Mouse (Mus musculus) urinary bladder, postnatal 25 days (tissue): ENCODE data around the gene Ppme1.
A peak's percentile ranks its signal among the peaks of the same experiment; 100 is the strongest.

Source experiments
- DNase-seq: peaks from one replicate; pipeline ENCODE4 v3.0.0; 2022; ENCODE audit warnings: low spot score

Gene Ppme1

DNA sequence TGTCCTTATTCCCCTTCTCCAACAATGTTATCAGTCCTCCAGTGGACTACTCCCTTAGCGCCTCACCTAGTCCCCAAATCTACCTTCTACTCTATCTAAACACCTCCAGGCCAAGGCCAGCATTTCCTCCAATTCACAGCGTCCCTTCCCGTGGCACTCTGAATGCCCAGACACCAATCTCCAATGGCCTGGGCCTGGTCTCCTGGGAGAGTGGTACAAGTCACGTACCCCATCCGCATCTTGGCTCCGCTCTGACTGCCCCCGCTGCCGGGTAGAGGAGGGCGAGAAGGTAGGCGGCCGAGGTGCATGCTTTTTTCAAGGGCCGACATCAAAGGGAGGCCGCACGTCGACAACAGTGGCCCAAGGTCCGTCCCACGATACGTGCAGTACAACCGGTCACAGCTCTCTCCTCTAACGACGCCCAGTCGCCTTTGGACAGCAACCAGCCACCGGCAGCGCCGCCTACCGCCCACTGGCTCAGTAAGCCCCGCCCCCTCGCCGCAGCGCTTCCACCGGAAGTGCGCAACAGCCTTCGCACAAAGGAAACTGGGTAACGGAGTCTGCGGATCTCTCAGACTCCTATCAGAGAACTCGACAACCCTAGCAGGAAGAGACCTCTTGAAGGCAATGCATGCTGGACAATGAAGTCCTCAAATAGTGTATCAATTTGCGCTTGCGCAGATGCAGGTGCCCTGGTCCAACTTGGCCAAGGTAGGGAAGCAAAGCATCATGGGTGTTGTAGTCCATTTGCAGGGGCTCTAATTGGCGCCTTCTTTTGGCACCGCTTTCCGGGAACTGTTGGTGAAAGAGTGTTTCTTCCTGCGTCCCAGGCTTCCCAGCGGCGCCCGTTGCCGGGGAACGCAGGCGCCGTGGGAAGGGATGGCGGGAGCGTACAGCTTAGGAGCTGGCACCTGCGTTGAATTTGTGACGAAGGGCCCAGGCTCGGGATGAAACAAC lies at the start of gene Ppme1, which contains the start of gene C2cd3:
TSS of gene Ppme1 (minus strand) at position 813 of the 957 bp plus-strand sequence.
TSS of gene C2cd3 (plus strand) at position 739 of the 957 bp plus-strand sequence.
- DNase-seq: peak; percentile 98

DNA sequence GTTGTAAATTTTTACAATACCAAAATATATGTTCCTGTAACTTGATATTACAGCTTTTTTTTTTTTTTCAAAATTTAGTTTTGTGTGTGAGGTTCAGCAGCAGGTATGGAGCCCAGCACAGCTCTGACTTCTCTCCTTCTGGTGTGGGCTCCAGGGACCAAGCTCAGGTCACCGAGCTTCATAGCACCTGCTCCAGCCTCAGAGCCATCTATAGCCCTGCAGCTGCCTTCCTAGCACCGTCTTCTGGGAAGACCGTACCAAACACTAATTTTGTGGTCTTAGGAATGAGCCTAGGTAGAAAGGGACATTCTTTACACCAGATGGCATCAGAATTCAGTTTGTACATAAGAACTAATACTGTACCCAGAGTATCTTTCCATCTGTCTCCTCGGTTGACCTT lies 36.6 kb upstream of the Ppme1 start:
- DNase-seq: no peak

GRCm38 (mm10) chr7:100407677-100408076 lies 35.6 kb upstream of the Ppme1 start:
- DNase-seq: no peak

- no peak for DNase-seq
These were observed 30.6 kb upstream of the Ppme1 start for GRCm38 (mm10) chr7:100402715-100403114.

GRCm38 (mm10) chr7:100400899-100401539 lies 28.9 kb upstream of the Ppme1 start:
- DNase-seq: no peak

DNA sequence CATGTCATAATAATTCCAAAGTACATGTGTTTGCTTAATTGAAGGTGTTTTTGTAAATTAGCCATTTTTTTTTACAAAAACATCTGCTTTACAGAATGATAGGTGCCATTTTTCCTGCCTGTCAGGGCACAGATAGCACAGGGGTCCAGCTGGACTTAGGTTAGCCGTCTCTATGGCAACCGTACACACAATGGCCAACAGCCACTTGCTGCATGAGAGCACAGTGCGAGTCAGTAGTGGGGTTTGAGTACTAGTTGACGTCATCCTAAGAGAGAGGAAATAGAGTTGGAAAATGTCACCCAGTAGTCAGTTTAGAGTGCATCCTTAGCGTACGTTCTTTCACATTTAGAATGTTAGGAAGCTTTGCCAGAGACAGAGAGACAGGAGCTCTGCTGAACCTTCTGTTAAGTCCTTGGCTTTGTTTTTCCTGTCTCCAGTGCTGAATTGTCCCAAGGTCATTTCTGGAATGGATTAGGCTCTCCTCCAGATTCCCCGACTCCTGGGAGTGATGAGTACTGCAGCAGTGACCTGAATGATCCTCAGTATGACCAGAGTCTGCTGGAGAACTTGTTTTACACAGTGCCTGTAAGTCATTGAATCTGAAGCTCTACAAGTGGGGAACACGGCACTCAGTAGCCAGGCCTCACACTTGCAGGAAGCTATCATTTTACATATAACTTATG lies 27.3 kb upstream of the Ppme1 start:
- no peak for DNase-seq

DNA sequence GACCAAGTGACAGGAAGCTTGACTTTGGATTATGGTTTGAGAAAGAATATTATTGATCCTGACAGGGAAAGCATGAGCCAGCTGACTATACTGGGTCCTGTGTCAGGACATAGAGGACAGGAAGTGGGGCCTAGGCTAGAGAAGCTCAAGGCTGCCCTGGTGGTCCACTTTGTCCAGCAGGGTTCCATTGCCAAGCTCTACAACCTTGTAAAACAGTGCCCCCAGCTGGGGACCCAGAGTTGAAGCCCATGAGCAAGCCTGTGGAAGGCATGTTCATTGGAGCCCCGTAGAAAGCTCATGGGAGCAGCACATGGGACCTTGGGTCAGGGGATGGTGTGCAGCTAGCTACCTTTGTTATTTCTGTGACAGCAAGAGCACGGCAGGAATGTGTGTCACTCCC lies 20.2 kb upstream of the Ppme1 start:
- no peak for DNase-seq

DNA sequence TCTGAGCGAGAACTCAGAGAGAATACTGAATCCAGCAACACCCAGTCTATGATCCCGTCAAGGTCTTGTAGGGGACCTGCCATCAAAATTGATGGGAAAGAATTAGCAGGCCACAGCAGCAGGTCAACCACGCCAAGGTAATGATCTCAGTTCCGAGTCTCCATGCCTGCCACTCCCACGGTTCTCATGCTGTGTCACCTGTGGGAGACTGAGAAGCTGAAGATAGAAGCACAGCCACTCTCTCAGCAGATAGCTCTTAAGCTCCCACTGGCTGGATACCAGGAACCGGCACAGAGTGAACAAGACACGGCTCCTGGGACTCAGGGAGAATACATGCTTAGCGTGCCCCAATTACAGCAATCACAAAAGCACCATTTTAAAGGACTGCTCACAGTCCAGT lies 18.1 kb upstream of the Ppme1 start:
- no peak for DNase-seq

DNA sequence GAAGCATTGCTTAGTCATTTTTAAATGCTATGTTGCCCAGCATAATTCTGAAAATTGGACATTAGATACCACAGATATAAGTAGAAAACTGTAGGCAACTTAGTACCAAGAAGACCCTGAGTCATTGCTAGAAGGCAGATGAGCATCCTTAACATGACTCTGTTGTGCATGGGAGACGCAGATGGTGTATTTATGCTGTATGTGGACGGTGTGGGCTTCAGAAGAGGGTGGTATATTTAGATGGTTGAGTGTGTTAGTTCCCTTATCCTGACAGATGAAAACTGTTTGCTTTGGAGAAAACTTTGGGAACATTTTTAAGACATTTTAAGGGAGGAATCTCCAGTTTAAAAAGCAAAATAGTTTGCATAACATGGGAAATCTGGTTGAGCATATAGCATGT lies 16.1 kb upstream of the Ppme1 start:
- no peak for DNase-seq

- DNase-seq: no peak
These were observed 11.1 kb upstream of the Ppme1 start for GRCm38 (mm10) chr7:100383207-100383606.

DNA sequence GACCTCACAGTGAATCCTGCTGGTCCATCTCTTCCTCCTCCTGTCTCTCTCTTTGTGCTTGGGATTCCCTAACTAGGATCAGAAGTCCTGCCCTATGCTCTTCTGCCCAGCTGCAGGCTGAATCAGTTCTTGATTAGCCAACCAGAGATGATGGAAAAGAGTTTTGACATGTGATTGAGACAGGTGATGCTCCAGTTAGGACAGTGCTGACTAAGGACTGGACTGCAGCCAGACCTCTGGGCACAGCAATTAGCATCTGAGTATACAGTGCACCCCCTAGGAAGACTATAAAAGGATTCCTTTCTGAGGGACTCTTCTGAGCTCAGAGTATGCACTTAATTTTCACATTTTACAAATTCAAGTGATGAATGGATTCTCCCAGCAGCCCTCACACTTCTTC lies 9.1 kb upstream of the Ppme1 start:
- no peak for DNase-seq

- DNase-seq: no peak
These were observed 6.2 kb upstream of the Ppme1 start for GRCm38 (mm10) chr7:100378257-100378656.

DNA sequence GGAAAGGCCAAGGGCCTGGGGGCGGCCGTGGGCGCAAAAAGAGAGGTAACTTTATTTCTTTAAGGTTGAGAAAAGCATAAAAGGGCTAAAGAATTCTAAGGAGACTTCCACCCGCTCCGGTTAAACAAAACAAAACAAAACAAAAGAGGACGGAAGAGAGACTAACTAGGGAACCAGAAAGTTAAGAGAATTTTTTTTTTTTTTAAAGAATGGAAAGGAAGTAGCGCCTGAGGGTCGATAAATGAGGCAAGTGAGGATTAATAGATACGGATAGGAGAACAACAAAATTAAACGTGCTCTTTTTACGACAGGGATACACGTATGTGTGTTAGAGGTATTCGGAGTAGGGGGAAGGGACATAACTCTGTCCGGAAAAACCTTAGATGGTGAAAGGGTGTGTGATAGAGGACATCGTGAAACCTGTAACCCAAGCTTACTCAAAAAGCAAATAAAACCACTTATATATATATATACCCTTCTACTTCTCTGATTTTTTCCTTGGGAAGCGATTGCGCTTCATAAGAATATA lies 409 bp upstream of the Ppme1 start:
- no peak for DNase-seq

DNA sequence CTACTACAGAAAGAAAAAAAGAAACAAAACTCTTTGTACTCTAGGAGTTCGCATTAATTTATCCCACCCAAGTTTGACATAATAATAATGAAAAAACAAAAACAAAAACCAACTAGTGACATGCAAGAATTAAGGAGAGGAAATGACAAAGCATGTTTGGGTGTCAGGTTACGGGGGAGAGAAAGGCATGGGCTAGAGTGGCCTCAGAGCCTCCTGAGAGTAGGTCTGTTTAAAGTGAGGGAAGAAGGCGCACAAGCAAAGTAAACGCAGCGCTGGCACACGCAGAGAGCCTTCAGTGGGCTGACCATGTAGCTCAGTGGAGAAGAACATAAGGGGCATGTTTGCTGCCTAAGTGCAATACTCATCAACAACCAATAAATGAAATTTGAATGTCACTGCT lies 7.2 kb downstream of the Ppme1 start:
- DNase-seq: no peak

DNA sequence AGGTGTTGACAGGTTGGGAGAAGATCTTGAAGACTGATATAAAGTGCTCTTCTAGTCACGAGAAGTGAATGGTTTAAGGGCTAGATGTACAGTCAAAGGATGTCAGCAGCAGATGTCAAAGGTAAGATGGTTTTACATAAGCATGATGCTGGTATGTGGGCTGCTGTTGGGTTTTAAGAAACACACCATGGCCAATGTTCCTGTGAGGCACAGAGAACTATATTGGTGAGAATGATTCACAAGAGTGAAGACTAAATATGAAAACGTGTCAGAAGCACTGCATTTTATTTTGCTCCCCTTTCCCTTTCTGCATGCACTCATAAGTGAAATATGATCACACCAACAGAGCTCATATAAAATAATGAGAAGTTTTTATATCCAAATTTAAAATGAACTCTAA lies 8.9 kb downstream of the Ppme1 start:
- DNase-seq: no peak

- DNase-seq: no peak
These were observed 14.3 kb downstream of the Ppme1 start for GRCm38 (mm10) chr7:100357856-100358255.

- no peak for DNase-seq
These were observed 15.3 kb downstream of the Ppme1 start for GRCm38 (mm10) chr7:100356768-100357167.

DNA sequence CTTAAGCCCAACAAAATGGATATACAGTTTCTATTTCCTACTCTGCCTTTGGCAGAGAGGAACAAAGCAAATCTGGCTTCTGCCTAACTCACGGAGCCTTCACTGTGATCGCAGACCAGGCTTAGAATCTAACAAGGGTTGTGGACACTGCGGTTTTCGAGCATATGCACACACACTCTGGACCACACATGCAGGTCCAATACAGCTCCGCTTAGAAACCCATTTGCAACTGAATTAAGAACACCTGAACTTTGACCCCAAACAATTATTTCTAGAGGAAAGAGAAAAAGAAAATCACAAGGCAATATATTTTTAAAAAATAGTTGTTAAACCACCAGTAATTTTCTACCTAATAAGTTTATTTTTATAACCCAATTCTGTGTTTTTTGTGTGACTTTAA lies 15.8 kb downstream of the Ppme1 start:
- DNase-seq: no peak

DNA sequence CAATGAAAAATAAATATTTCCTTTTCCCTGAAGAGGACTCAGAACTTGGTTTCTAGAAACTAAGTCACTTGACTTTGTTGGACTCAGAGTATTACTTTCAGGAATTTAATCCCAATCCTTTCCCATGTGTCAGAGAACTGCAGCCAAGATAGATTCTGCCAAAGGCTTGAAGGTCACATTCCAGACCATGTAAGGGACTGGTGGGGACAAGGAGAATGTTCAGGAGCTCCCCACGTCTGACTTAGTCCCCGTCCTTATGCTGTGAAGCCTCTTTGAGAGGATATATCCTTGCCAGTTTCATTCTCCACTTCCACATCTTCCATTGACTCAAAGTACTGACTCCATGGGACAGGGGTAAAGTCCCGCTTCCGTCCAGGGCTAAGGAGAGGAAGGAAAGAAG lies 17.1 kb downstream of the Ppme1 start:
- no peak for DNase-seq

- DNase-seq: no peak
These were observed 36.2 kb downstream of the Ppme1 start for GRCm38 (mm10) chr7:100335921-100336320.

GRCm38 (mm10) chr7:100331269-100331668 lies 40.8 kb downstream of the Ppme1 start:
- DNase-seq: no peak

DNA sequence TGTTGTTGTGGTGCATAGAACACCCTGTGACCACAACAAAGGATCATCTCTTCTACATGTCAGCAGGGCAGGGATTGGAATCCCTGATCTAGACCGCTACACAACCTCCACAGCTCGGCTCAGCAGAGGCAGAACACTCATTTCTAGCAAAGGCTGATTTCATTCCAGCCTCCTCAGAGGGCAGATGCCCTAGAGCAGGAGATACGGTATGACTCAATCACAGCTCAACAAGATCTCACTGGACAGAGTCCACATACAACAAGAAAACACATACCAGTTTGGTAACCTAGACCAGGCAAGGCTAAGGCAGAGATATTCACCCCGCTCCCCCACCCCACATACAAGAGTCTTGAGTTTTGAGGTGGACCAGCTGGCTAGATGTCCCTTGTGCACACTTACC lies 43.5 kb downstream of the Ppme1 start:
- no peak for DNase-seq

DNA sequence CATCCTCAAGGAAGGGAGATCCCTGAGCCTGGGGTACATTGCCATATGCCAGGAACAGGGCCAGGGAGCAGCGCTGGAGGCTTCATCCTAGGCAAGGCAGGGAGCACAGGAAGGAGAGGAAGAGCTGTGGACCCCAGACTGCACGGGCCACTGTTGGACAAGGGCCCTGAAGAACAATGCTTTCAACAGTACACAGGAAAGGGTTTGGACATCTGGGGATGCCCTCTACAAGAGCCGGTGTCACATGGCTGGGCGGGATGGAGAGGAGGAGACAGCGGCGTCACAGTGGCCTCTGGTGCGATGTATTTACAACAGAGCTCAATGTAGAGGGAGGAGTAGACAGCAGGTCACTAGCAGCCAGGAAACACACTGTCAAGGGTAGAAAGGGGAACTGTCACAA lies 44.6 kb downstream of the Ppme1 start:
- no peak for DNase-seq
